Mouse (Mus musculus) forebrain, embryonic 14.5 days (tissue): ENCODE results near the gene Rin2. TPM values are rescaled to one million over a fixed set of nuclear protein-coding genes. Genes with fewer than 3 reads are reported as not detected.

Experiments
- ATAC-seq: fragments of 200-750 bp; cut with Nextera tagmentation; 2 replicates; pipeline ENCODE4 v1.8.0; 2017; ENCODE audit warnings: mild to moderate bottlenecking, moderate library complexity
- DNase-seq: peaks from one replicate; pipeline ENCODE4 v3.0.0-alpha.2; 2015; ENCODE audit warnings: low spot score
- H3K27ac ChIP-seq: fragments of 300-500 bp; sonication (generic); 2 replicates; pipeline ENCODE4 v1.5.1; 2014; ENCODE audit warnings: low read depth, mild to moderate bottlenecking, control low read depth, low read length, moderate library complexity
- H3K27me3 ChIP-seq: fragments of 300-500 bp; sonication (generic); replicated peaks from 2 replicates; pipeline ENCODE4 v1.6.1; 2014; ENCODE audit warnings: low read length, control low read depth, mixed read lengths; ENCODE audit not compliant: control insufficient read depth, insufficient read depth
- H3K36me3 ChIP-seq: fragments of 300-500 bp; sonication (generic); 2 replicates; pipeline ENCODE4 v1.6.1; 2014; ENCODE audit warnings: low read length, control low read depth; ENCODE audit not compliant: control insufficient read depth, insufficient read depth
- H3K4me1 ChIP-seq: fragments of 300-500 bp; sonication (generic); 2 replicates; pipeline ENCODE4 v1.6.1; 2014; ENCODE audit warnings: antibody characterized with exemption, low read length, control low read depth; ENCODE audit not compliant: control insufficient read depth, insufficient read depth
- H3K4me2 ChIP-seq: fragments of 300-500 bp; sonication (generic); 2 replicates; pipeline ENCODE4 v1.6.1; 2014; ENCODE audit warnings: mild to moderate bottlenecking, control low read depth, low read length
- H3K4me3 ChIP-seq: fragments of 300-500 bp; sonication (generic); 2 replicates; pipeline ENCODE4 v1.5.1; 2014; ENCODE audit warnings: low read depth, low read length, control low read depth
- H3K9ac ChIP-seq: fragments of 300-500 bp; sonication (generic); 2 replicates; pipeline ENCODE4 v1.6.1; 2014; ENCODE audit warnings: mild to moderate bottlenecking, low read length, control low read depth, moderate library complexity
- H3K9me3 ChIP-seq: fragments of 300-500 bp; sonication (generic); replicated peaks from 2 replicates; pipeline ENCODE4 v1.6.1; 2016; ENCODE audit warnings: low read length, control low read depth, mixed read lengths; ENCODE audit not compliant: control insufficient read depth
- WGBS: fragments of 180-500 bp; shearing (Covaris S2); extraction: QIAGEN DNeasy Blood & Tissue Kit; methylation state at CpG from one replicate; pipeline ENCODE4 v1.1.7; 2014; 5-methylcytosine and 5-hydroxymethylcytosine counted together
- polyA plus RNA-seq: library from polyadenylated mRNA; unstranded; fragments of >200 nt; fragmentation: Nextera tagmentation; extraction: Ambion mirVana; gene quantifications from 2 replicates; pipeline ENCODE4 v1.2.1, GENCODE M21; 2014

The Rin2 gene
- polyA plus RNA-seq, 1 experiment from 2014 or later: 9.0 TPM

DNA sequence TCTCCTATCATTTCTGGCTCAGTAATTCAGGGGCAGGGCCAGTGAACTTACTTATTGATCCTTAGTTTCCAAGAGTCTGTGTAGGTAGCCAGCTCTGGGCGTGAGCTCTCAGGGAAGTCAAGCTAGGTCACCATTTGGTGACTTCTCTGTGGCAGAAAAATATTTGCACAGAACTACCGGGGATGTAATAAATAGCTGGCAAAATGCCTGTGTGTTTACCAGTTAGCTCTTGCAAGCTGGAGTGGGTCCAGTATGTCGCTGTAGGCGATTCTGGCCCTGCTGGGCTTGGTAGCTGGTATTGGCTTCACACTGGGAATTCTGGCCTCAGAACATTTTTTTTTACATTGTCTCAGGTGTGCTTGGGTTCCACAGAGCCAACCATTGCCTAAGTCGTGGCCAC, 60.1 kb downstream of the Rin2 start:
- Histone ChIP-seq H3K36me3 (no peaks in the 10 kb centered on the region), H3K27me3 (no peaks in the 10 kb centered on the region), H3K9ac (no peak overlapping the region), H3K9me3 (no peaks in the 10 kb centered on the region), H3K4me2 (no peak overlapping the region), H3K4me3 (no peak overlapping the region), H3K4me1 (no peaks in the 10 kb centered on the region), H3K27ac (no peak overlapping the region)
- ATAC-seq (no peak), DNase-seq (peak; percentile 4)
- WGBS: 77% methylated on average over 5 of the region's 5 CpGs

- no peaks in the 10 kb centered on the region for H3K4me1 ChIP-seq
- H3K9ac ChIP-seq: no peak overlapping the region
- H3K27me3 ChIP-seq: no peaks in the 10 kb centered on the region
- ATAC-seq (no peak), DNase-seq (no peak)
- no peak overlapping the region for H3K4me2 ChIP-seq
- H3K27ac ChIP-seq: no peak overlapping the region
- no peaks in the 10 kb centered on the region for H3K36me3 ChIP-seq
- H3K4me3 ChIP-seq: no peak overlapping the region
- H3K9me3 ChIP-seq: no peaks in the 10 kb centered on the region
- WGBS: 78% methylated on average over 1 of the region's 1 CpGs
Observed at GRCm38 (mm10) chr2:145736543-145736942, 61.5 kb downstream of the Rin2 start.

DNA sequence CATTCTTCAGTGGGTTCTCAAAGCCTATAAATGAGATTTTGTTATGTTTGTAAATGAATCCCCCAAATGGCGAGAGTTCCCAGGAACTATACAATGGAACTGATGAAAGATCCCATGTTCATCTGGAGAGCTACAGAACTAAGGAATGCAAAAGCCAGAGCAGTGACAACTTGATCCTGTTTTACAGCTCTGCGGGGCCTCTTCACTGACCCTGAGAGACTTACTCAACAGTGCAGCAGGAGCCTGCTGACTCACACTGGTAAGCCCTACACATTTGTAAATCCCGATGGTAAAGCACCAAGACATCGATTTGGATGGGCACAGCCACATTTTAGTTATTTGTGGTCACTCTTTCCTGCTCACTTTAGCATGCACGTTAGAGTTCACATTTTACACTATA, 62.2 kb downstream of the Rin2 start:
- ATAC-seq (no peak), DNase-seq (no peak)
- H3K9me3 ChIP-seq: no peaks in the 10 kb centered on the region
- H3K4me2 ChIP-seq: no peak overlapping the region
- H3K27ac ChIP-seq: no peak overlapping the region
- no peak overlapping the region for H3K9ac ChIP-seq
- no peaks in the 10 kb centered on the region for H3K36me3 ChIP-seq
- H3K27me3 ChIP-seq: no peaks in the 10 kb centered on the region
- 26% methylated on average over 5 of the region's 5 CpGs for WGBS
- no peak overlapping the region for H3K4me3 ChIP-seq
- H3K4me1 ChIP-seq: no peaks in the 10 kb centered on the region

DNA sequence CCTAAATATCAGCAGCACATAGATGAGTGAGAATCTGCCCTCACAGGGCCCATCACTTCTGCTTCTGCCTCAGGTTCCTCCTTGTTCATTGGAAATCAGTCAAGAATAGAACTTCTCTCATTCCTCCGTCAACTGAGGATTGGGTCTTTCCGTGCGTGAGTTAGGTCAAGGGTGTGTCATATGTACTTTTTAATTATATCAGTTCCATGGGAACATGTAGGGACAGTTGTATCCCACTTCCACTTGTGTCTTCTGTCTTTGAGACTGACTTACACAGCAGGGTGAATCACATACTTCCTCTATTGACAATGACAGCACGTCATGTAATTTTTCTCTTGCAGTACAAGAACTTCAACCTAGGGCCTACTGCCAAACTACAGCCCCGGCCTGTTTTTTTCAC, 65.7 kb downstream of the Rin2 start:
- no peak for ATAC-seq
- DNase-seq: no peak
- no peaks in the 10 kb centered on the region for H3K36me3 ChIP-seq
- no peaks in the 10 kb centered on the region for H3K27me3 ChIP-seq
- H3K27ac ChIP-seq: no peak overlapping the region
- no peaks in the 10 kb centered on the region for H3K4me1 ChIP-seq
- no peak overlapping the region for H3K4me3 ChIP-seq
- no peaks in the 10 kb centered on the region for H3K9me3 ChIP-seq
- H3K9ac ChIP-seq: no peak overlapping the region
- no peak overlapping the region for H3K4me2 ChIP-seq
- WGBS: 98% methylated on average over 5 of the region's 5 CpGs

DNA sequence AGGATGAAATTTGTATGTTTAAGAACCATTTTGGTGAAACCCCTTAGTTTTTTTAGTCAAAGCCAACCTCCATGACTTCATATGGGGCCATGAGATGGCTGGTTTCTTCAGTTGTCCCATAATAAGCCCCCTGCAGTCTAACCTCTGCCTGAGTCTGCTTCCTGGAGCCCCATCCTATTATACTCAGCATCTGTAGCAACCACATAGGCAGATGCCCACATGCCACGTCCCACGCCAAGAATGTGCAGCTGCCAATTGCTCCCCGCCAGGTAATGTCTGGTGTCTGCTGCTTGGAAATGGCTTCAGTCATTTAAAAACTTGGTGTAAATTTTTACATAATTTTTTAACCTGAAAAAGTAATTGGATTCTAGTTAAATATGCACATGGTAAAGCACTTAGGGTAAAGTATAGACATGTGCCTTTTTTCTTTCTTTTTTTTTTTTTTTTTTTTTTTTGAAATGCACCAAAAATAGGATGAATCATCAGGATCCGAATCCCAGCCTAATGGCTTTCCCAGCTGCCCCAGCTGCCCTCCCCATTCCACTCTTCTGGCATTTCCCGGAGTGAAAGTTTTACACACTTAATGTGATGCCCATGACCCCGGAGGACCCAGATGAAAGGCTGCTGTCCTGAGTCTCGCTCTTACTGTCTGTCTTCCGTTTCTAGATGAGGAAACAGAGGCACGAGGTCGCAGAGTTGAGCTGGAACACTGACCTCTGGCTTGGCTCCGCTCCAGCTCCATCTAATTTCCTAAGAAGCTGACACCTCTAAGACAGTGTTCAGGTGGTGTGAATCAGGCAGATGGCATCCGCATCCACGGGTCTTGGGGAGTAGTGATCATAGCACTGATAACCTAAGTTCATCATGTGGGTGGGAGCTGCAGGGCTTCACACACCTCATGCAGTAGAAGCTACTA, 68.0 kb downstream of the Rin2 start:
- Histone ChIP-seq H3K36me3 (no peaks in the 10 kb centered on the region), H3K9me3 (no peaks in the 10 kb centered on the region), H3K4me2 (no peak overlapping the region), H3K27ac (no peak overlapping the region), H3K4me1 (no peaks in the 10 kb centered on the region), H3K4me3 (no peak overlapping the region), H3K27me3 (no peaks in the 10 kb centered on the region), H3K9ac (no peak overlapping the region)
- ATAC-seq (no peak), DNase-seq (no peak)
- WGBS: 89% methylated on average over 13 of the region's 13 CpGs

- Histone ChIP-seq H3K27me3 (no peaks in the 10 kb centered on the region), H3K4me3 (no peak overlapping the region), H3K9ac (no peak overlapping the region), H3K4me2 (no peak overlapping the region), H3K9me3 (no peaks in the 10 kb centered on the region), H3K36me3 (no peaks in the 10 kb centered on the region), H3K27ac (no peak overlapping the region), H3K4me1 (no peaks in the 10 kb centered on the region)
- ATAC-seq: no peak
- WGBS: 35% methylated on average over 1 of the region's 1 CpGs
- DNase-seq: no peak
Observed at GRCm38 (mm10) chr2:145746406-145746805, 71.4 kb downstream of the Rin2 start.

GRCm38 (mm10) chr2:145749645-145750044, 74.6 kb downstream of the Rin2 start:
- ATAC-seq: no peak

GRCm38 (mm10) chr2:145752572-145752971, 77.6 kb downstream of the Rin2 start:
- Histone ChIP-seq H3K36me3 (no peaks in the 10 kb centered on the region), H3K27ac (no peak overlapping the region), H3K4me2 (no peak overlapping the region), H3K9ac (no peak overlapping the region), H3K9me3 (no peaks in the 10 kb centered on the region), H3K4me3 (no peak overlapping the region), H3K27me3 (no peaks in the 10 kb centered on the region), H3K4me1 (no peaks in the 10 kb centered on the region)
- 87% methylated on average over 6 of the region's 6 CpGs for WGBS
- ATAC-seq (no peak), DNase-seq (no peak)

More at GRCm38 (mm10) chr2:145749645-145750044, 74.6 kb downstream of the Rin2 start:
- no peak overlapping the region for H3K4me3 ChIP-seq
- no peaks in the 10 kb centered on the region for H3K4me1 ChIP-seq
- H3K27ac ChIP-seq: no peak overlapping the region
- no peak for DNase-seq
- no peaks in the 10 kb centered on the region for H3K27me3 ChIP-seq
- H3K9me3 ChIP-seq: no peaks in the 10 kb centered on the region
- no peak overlapping the region for H3K9ac ChIP-seq
- H3K36me3 ChIP-seq: no peaks in the 10 kb centered on the region
- 73% methylated on average over 5 of the region's 5 CpGs for WGBS
- no peak overlapping the region for H3K4me2 ChIP-seq

GRCm38 (mm10) chr2:145753973-145754372, 79.0 kb downstream of the Rin2 start:
- Histone ChIP-seq H3K27ac (no peak overlapping the region), H3K9ac (no peak overlapping the region), H3K27me3 (no peaks in the 10 kb centered on the region), H3K36me3 (no peaks in the 10 kb centered on the region), H3K4me2 (no peak overlapping the region), H3K9me3 (no peaks in the 10 kb centered on the region), H3K4me3 (no peak overlapping the region), H3K4me1 (no peaks in the 10 kb centered on the region)
- DNase-seq: no peak
- ATAC-seq: no peak
- WGBS: 91% methylated on average over 7 of the region's 7 CpGs
